Mouse (Mus musculus) liver, embryonic 14.5 days (tissue): ENCODE results near the gene Casp9. TPM values are rescaled to one million over a fixed set of nuclear protein-coding genes. Genes with fewer than 3 reads are reported as not detected.
A peak's percentile ranks its signal among the peaks of the same experiment; 100 is the strongest.

Experiments used
- ATAC-seq: fragments of 200-750 bp; cut with Nextera tagmentation; 2 replicates; pipeline ENCODE4 v1.8.0; 2017; ENCODE audit warnings: moderate number of reproducible peaks, mild to moderate bottlenecking, moderate library complexity; ENCODE audit not compliant: insufficient read depth
- DNase-seq, 3 experiments: peaks; one replicate each; pipeline ENCODE4 v3.0.0-alpha.2; 2012 to 2013; ENCODE audit warnings: low read depth in 3 of 3, low spot score in 3 of 3
- H3K27ac ChIP-seq: fragments of 300-500 bp; sonication (generic); 2 replicates; pipeline ENCODE4 v1.5.1; 2014; ENCODE audit warnings: moderate library complexity, mild to moderate bottlenecking, control low read depth, inconsistent platforms
- H3K27me3 ChIP-seq: fragments of 300-500 bp; sonication (generic); 2 replicates; pipeline ENCODE4 v1.6.1; 2014; ENCODE audit warnings: mild to moderate bottlenecking, low read length, moderate library complexity; ENCODE audit not compliant: control insufficient read depth, insufficient read depth
- H3K36me3 ChIP-seq: fragments of 300-500 bp; sonication (generic); replicated peaks from 2 replicates; pipeline ENCODE4 v1.6.1; 2014; ENCODE audit warnings: low read depth; ENCODE audit not compliant: control insufficient read depth, insufficient read depth
- H3K4me1 ChIP-seq, 2 experiments: fragments of 200-500 bp in 1 of 2; fragments of 300-500 bp in 1 of 2; sonication (generic) in 1 of 2; replicated peaks; 2 replicates each; pipeline ENCODE4 v1.6.1; 2012 to 2014; ENCODE audit warnings: antibody characterized with exemption in 1 of 2, inconsistent platforms in 1 of 2, low read length in 1 of 2; ENCODE audit not compliant: control insufficient read depth in 2 of 2, insufficient read depth in 2 of 2
- H3K4me2 ChIP-seq: fragments of 300-500 bp; sonication (generic); 2 replicates; pipeline ENCODE4 v1.6.1; 2014; ENCODE audit warnings: low read depth, mild to moderate bottlenecking, control low read depth, moderate library complexity
- H3K4me3 ChIP-seq, 2 experiments: fragments of 200-500 bp in 1 of 2; fragments of 300-500 bp in 1 of 2; sonication (generic) in 1 of 2; 2 replicates each; pipeline ENCODE4 v1.5.1; 2012 to 2014; ENCODE audit warnings: low read depth in 2 of 2, low read length in 2 of 2, mild to moderate bottlenecking in 2 of 2, control low read depth in 1 of 2, inconsistent platforms in 1 of 2, moderate library complexity in 1 of 2; ENCODE audit not compliant: insufficient read depth in 1 of 2
- H3K9ac ChIP-seq: fragments of 300-500 bp; sonication (generic); replicated peaks from 2 replicates; pipeline ENCODE4 v1.6.1; 2014; ENCODE audit warnings: mild to moderate bottlenecking, control low read depth, moderate library complexity
- H3K9me3 ChIP-seq: fragments of 300-500 bp; sonication (generic); 2 replicates; pipeline ENCODE4 v1.6.1; 2016; ENCODE audit warnings: low read length, mixed read lengths; ENCODE audit not compliant: control insufficient read depth
- CTCF ChIP-seq: IDR thresholded peaks from 2 replicates; pipeline ENCODE4 v1.5.1; 2016; ENCODE audit warnings: antibody characterized with exemption, low read depth, control low read depth
- EP300 ChIP-seq: IDR thresholded peaks from 2 replicates; pipeline ENCODE4 v1.6.1; 2016; ENCODE audit warnings: antibody characterized with exemption, low read depth
- WGBS: fragments of 180-500 bp; shearing (Covaris S2); extraction: QIAGEN DNeasy Blood & Tissue Kit; methylation state at CpG from one replicate; pipeline ENCODE4 v1.1.7; 2014; ENCODE audit not compliant: insufficient replicate concordance; 5-methylcytosine and 5-hydroxymethylcytosine counted together
- polyA plus RNA-seq, 2 experiments: library from polyadenylated mRNA; depleted of rRNA in 1 of 2; stranded (reverse) in 1 of 2; unstranded in 1 of 2; fragments of >200 nt; fragmentation: Nextera tagmentation in 1 of 2; extraction: Ambion mirVana in 1 of 2; gene quantifications; 2 replicates each; pipeline versions ENCODE4 v1.2.1 to v1.2.3; 2012 to 2014

Casp9 gene
- polyA plus RNA-seq, 2 experiments, result 5.8 to 7.6 TPM

- Histone ChIP-seq H3K9ac (no peak overlapping the region), H3K36me3 (peaks cover 15% of the 10 kb centered on the region; the same call in 1 of the 2 replicates), H3K4me2 (no peak overlapping the region), H3K9me3 (no peaks in the 10 kb centered on the region), H3K27ac (no peak overlapping the region), H3K27me3 (no peaks in the 10 kb centered on the region), H3K4me1 (peaks cover 10 to 11% of the 10 kb centered on the region in 2 experiments), H3K4me3 (no peak overlapping the region)
- 85% methylated on average over 5 of the region's 5 CpGs for WGBS
- no peak for TF ChIP-seq CTCF
- TF ChIP-seq EP300, result no peak
- ATAC-seq (no peak), DNase-seq (no peak)
These were observed 4.1 kb downstream of the Casp9 start for GRCm38 (mm10) chr4:141797545-141797944.

GRCm38 (mm10) chr4:141804105-141804504, 10.7 kb downstream of the Casp9 start:
- ATAC-seq (no peak), DNase-seq (no peak)
- TF ChIP-seq EP300 (no peak), CTCF (peak; percentile 37)
- no peak overlapping the region for H3K9ac ChIP-seq
- no peak overlapping the region for H3K4me2 ChIP-seq
- no peaks in the 10 kb centered on the region for H3K4me1 ChIP-seq
- no peak overlapping the region for H3K27ac ChIP-seq
- no peak overlapping the region for H3K4me3 ChIP-seq
- H3K9me3 ChIP-seq, result no peaks in the 10 kb centered on the region
- WGBS, result 57% methylated on average over 4 of the region's 4 CpGs
- H3K36me3 ChIP-seq, result peaks cover 43% of the 10 kb centered on the region
- no peaks in the 10 kb centered on the region for H3K27me3 ChIP-seq

GRCm38 (mm10) chr4:141805886-141806285, 12.5 kb downstream of the Casp9 start:
- H3K9me3 ChIP-seq, result no peaks in the 10 kb centered on the region
- no peak overlapping the region for H3K4me3 ChIP-seq
- H3K27me3 ChIP-seq, result no peaks in the 10 kb centered on the region
- no peak for TF ChIP-seq EP300
- TF ChIP-seq CTCF, result no peak
- 76% methylated on average over 8 of the region's 8 CpGs for WGBS
- DNase-seq (no peak), ATAC-seq (no peak)
- no peaks in the 10 kb centered on the region for H3K4me1 ChIP-seq
- no peak overlapping the region for H3K27ac ChIP-seq
- no peak overlapping the region for H3K9ac ChIP-seq
- peaks cover 53% of the 10 kb centered on the region for H3K36me3 ChIP-seq
- no peak overlapping the region for H3K4me2 ChIP-seq

GRCm38 (mm10) chr4:141809850-141810464, 16.5 kb downstream of the Casp9 start:
- no peak overlapping the region for H3K4me2 ChIP-seq
- ATAC-seq (peak; percentile 56), DNase-seq (peak in 1 of 3 experiments; percentile 28)
- peaks cover 54% of the 10 kb centered on the region for H3K36me3 ChIP-seq
- no peak overlapping the region for H3K9ac ChIP-seq
- H3K4me3 ChIP-seq, result no peak overlapping the region
- H3K27ac ChIP-seq, result no peak overlapping the region
- no peaks in the 10 kb centered on the region for H3K4me1 ChIP-seq
- no peaks in the 10 kb centered on the region for H3K27me3 ChIP-seq
- no peaks in the 10 kb centered on the region for H3K9me3 ChIP-seq
- 72% methylated on average over 8 of the region's 8 CpGs for WGBS
- peak; percentile 82 for TF ChIP-seq CTCF
- TF ChIP-seq EP300, result 0 out of 2 replicates have a peak, but pooled peaks have one; percentile 5

- Histone ChIP-seq H3K4me1 (no peaks in the 10 kb centered on the region), H3K36me3 (peaks cover 43% of the 10 kb centered on the region), H3K9me3 (no peaks in the 10 kb centered on the region), H3K27ac (no peak overlapping the region), H3K9ac (no peak overlapping the region), H3K4me3 (no peak overlapping the region), H3K27me3 (no peaks in the 10 kb centered on the region), H3K4me2 (no peak overlapping the region)
- TF ChIP-seq CTCF, result peak; percentile 52
- no peak for TF ChIP-seq EP300
- ATAC-seq (no peak), DNase-seq (no peak)
- 92% methylated on average over 2 of the region's 2 CpGs for WGBS
These were observed 17.6 kb downstream of the Casp9 start for GRCm38 (mm10) chr4:141810975-141811374.
